Mouse (Mus musculus): Measurements from ENCODE around the gene Eng. TPM values are rescaled to one million over a fixed set of nuclear protein-coding genes. Genes with fewer than 3 reads are reported as not detected.

Gene Eng
- polyA plus RNA-seq, 1 experiment from 2014 or later: 25.7 TPM

- H3K4me2 ChIP-seq: peak overlapping the region; percentile 85
- H3K9ac ChIP-seq (replicated peaks): peak overlapping the region; percentile 87
- ATAC-seq (ENCODE audit: insufficient number of reproducible peaks, insufficient read depth, low FRiP score, low TSS enrichment, low read depth): peak; percentile 68
- peak overlapping the region; percentile 81 for H3K4me3 ChIP-seq (replicated peaks)
- 4% methylated on average over 34 of the region's 34 CpGs for WGBS
- peaks cover 4% of the 10 kb centered on the region for H3K36me3 ChIP-seq
- H3K9me3 ChIP-seq: no peaks in the 10 kb centered on the region
- peaks cover 47% of the 10 kb centered on the region for H3K4me1 ChIP-seq (replicated peaks)
- no peaks in the 10 kb centered on the region for H3K27me3 ChIP-seq
- peak overlapping the region; percentile 80 for H3K27ac ChIP-seq
Measured at GRCm38 (mm10) chr2:32607262-32607947, 39.0 kb upstream of the Eng start.

DNA sequence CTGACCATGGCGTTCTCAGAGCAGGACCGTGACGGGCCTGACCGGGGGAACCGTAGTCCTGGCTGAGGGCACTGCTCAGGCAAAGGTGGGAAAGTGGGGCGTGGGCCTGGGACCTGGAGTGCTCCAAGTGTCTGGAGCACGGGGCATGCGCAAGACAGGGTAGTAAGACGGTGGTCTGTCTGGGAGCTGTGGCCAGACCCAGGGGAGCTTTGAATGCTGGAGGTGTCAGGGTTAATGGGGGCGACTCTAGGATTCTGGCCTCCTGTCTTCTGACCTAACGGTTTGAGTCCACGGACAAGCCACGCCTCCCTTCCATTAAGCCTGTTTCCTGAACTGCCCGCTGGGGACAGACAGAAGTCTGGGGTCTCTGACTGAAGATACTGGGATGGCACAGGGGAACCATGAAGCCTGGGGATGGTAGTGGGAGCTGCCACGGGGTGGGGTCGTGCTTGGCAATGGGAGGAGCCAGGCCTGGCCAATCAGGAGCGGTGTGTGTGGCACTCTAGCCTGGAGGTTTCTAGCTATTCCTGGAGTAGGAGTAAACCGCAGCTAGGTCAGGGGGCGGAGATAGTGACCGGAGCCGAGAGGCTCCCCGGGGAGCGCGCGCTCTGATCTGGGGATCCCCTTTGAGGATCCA, 38.1 kb upstream of the Eng start:
- peak overlapping the region; percentile 81 for H3K4me3 ChIP-seq (replicated peaks)
- peak overlapping the region; percentile 67 for H3K27ac ChIP-seq
- no peaks in the 10 kb centered on the region for H3K9me3 ChIP-seq
- H3K36me3 ChIP-seq: peaks cover 12% of the 10 kb centered on the region
- peaks cover 43% of the 10 kb centered on the region for H3K4me1 ChIP-seq (replicated peaks)
- H3K27me3 ChIP-seq: no peaks in the 10 kb centered on the region
- peak overlapping the region; percentile 27 for H3K9ac ChIP-seq (replicated peaks)
- H3K4me2 ChIP-seq: peak overlapping the region; percentile 85
- 4% methylated on average over 25 of the region's 25 CpGs for WGBS
- ATAC-seq (ENCODE audit: insufficient number of reproducible peaks, insufficient read depth, low FRiP score, low TSS enrichment, low read depth): 0 out of 2 replicates have a peak, but pooled peaks have one; percentile 49

GRCm38 (mm10) chr2:32608778-32609435, 37.5 kb upstream of the Eng start:
- 35% methylated on average over 18 of the region's 18 CpGs for WGBS
- H3K4me1 ChIP-seq (replicated peaks): peaks cover 43% of the 10 kb centered on the region
- H3K4me3 ChIP-seq (replicated peaks): peak overlapping the region; percentile 81
- H3K27me3 ChIP-seq: no peaks in the 10 kb centered on the region
- H3K36me3 ChIP-seq: peaks cover 16% of the 10 kb centered on the region
- no peaks in the 10 kb centered on the region for H3K9me3 ChIP-seq
- ATAC-seq (ENCODE audit: insufficient number of reproducible peaks, insufficient read depth, low FRiP score, low TSS enrichment, low read depth): no peak
- H3K27ac ChIP-seq: peak overlapping the region; percentile 67; the same call in 1 of the 2 replicates
- H3K4me2 ChIP-seq: peak overlapping the region; percentile 85
- peak overlapping the region; percentile 27; the same call in 1 of the 2 replicates for H3K9ac ChIP-seq (replicated peaks)

GRCm38 (mm10) chr2:32610610-32611229, 35.7 kb upstream of the Eng start:
- H3K27me3 ChIP-seq: no peaks in the 10 kb centered on the region
- no peaks in the 10 kb centered on the region for H3K9me3 ChIP-seq
- H3K4me2 ChIP-seq: peak overlapping the region; percentile 49
- H3K36me3 ChIP-seq: peaks cover 32% of the 10 kb centered on the region
- peaks cover 43% of the 10 kb centered on the region for H3K4me1 ChIP-seq (replicated peaks)
- WGBS: 18% methylated on average over 23 of the region's 23 CpGs
- peak overlapping the region; percentile 34 for H3K4me3 ChIP-seq (replicated peaks)
- H3K27ac ChIP-seq: peak overlapping the region; percentile 43; the same call in 1 of the 2 replicates
- ATAC-seq (ENCODE audit: insufficient number of reproducible peaks, insufficient read depth, low FRiP score, low TSS enrichment, low read depth): no peak
- H3K9ac ChIP-seq (replicated peaks): 0 out of 2 replicates have a peak overlapping the region, but pooled peaks have one; percentile 8

DNA sequence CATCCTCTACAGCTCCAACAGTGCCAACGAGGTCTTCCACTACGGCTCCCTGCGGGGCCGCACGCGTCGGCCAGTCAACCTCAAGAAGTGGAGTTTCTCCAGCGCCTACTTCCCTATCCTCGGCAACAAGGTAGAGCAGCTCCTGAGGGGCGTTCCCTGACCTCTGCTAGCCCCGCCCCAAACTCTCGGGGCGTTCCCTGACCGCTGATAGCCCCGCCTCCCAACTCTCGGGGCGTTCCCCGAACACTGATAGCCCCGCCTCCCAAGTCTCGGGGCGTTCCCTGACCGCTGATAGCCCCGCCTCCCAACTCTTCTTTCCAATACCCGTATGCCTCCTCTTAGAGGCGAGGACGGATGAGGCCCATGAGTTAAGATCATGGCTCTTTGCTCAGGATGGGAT, 34.1 kb upstream of the Eng start:
- H3K4me1 ChIP-seq (replicated peaks): peaks cover 43% of the 10 kb centered on the region
- 70% methylated on average over 26 of the region's 26 CpGs for WGBS
- no peak overlapping the region for H3K9ac ChIP-seq (replicated peaks)
- no peak for ATAC-seq (ENCODE audit: insufficient number of reproducible peaks, insufficient read depth, low FRiP score, low TSS enrichment, low read depth)
- H3K27ac ChIP-seq: no peak overlapping the region
- no peaks in the 10 kb centered on the region for H3K9me3 ChIP-seq
- H3K4me3 ChIP-seq (replicated peaks): no peak overlapping the region
- no peak overlapping the region for H3K4me2 ChIP-seq
- peaks cover 44% of the 10 kb centered on the region for H3K36me3 ChIP-seq
- H3K27me3 ChIP-seq: no peaks in the 10 kb centered on the region

DNA sequence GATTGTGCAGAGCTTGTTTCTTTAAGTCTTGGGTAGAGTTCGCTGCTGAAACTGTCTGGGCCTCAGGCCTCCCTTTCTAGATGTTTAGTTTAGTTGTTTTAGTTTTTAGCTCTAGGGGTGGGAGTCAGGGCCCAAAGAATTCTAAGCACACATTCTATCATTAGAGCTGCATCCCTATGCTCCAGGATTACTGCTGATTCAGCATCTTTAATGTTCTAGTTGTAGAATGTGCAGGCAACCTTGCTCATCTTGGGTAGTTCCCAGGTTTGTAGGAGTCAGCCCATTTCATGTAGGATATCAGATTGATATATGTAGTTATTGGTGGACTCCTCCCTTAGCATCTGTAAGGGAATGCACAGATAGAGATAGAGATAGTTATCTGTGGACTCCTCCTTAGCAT, 29.3 kb upstream of the Eng start:
- no peak overlapping the region for H3K9ac ChIP-seq (replicated peaks)
- 91% methylated on average over 1 of the region's 1 CpGs for WGBS
- no peak for ATAC-seq (ENCODE audit: insufficient number of reproducible peaks, insufficient read depth, low FRiP score, low TSS enrichment, low read depth)
- H3K4me2 ChIP-seq: no peak overlapping the region
- no peak overlapping the region for H3K27ac ChIP-seq
- no peaks in the 10 kb centered on the region for H3K27me3 ChIP-seq
- H3K36me3 ChIP-seq: peaks cover 63% of the 10 kb centered on the region
- H3K4me1 ChIP-seq (replicated peaks): peaks cover 42% of the 10 kb centered on the region
- no peaks in the 10 kb centered on the region; the same call in 1 of the 2 replicates for H3K9me3 ChIP-seq
- no peak overlapping the region for H3K4me3 ChIP-seq (replicated peaks)

- Histone ChIP-seq H3K9ac (replicated peaks) (no peak overlapping the region), H3K4me2 (no peak overlapping the region), H3K9me3 (no peaks in the 10 kb centered on the region; the same call in 1 of the 2 replicates), H3K36me3 (peaks cover 58% of the 10 kb centered on the region), H3K4me1 (replicated peaks) (peaks cover 44% of the 10 kb centered on the region), H3K27me3 (no peaks in the 10 kb centered on the region), H3K27ac (no peak overlapping the region), H3K4me3 (replicated peaks) (no peak overlapping the region)
- ATAC-seq (ENCODE audit: insufficient number of reproducible peaks, insufficient read depth, low FRiP score, low TSS enrichment, low read depth): no peak
- WGBS: 94% methylated on average over 4 of the region's 4 CpGs
Measured at GRCm38 (mm10) chr2:32617601-32618000, 28.8 kb upstream of the Eng start.

GRCm38 (mm10) chr2:32618051-32618450, 28.3 kb upstream of the Eng start:
- H3K27me3 ChIP-seq: no peaks in the 10 kb centered on the region
- 75% methylated on average over 9 of the region's 9 CpGs for WGBS
- peaks cover 54% of the 10 kb centered on the region for H3K36me3 ChIP-seq

GRCm38 (mm10) chr2:32620682-32621516, 25.5 kb upstream of the Eng start:
- H3K9ac ChIP-seq (replicated peaks): no peak overlapping the region; the same call in 1 of the 2 replicates
- ATAC-seq (ENCODE audit: insufficient number of reproducible peaks, insufficient read depth, low FRiP score, low TSS enrichment, low read depth): peak; percentile 64
- peak overlapping the region; percentile 38 for H3K4me2 ChIP-seq
- peak overlapping the region; percentile 95 for H3K27ac ChIP-seq
- H3K4me3 ChIP-seq (replicated peaks): no peak overlapping the region
- H3K4me1 ChIP-seq (replicated peaks): peaks cover 65% of the 10 kb centered on the region
- H3K36me3 ChIP-seq: peaks cover 31% of the 10 kb centered on the region
- H3K27me3 ChIP-seq: no peaks in the 10 kb centered on the region
- H3K9me3 ChIP-seq: no peaks in the 10 kb centered on the region; the same call in 1 of the 2 replicates
- WGBS: 19% methylated on average over 4 of the region's 4 CpGs

More at GRCm38 (mm10) chr2:32618051-32618450, 28.3 kb upstream of the Eng start:
- H3K4me1 ChIP-seq (replicated peaks): peaks cover 44% of the 10 kb centered on the region
- H3K4me3 ChIP-seq (replicated peaks): no peak overlapping the region
- H3K9ac ChIP-seq (replicated peaks): no peak overlapping the region
- H3K27ac ChIP-seq: no peak overlapping the region
- no peak for ATAC-seq (ENCODE audit: insufficient number of reproducible peaks, insufficient read depth, low FRiP score, low TSS enrichment, low read depth)
- no peaks in the 10 kb centered on the region; the same call in 1 of the 2 replicates for H3K9me3 ChIP-seq
- H3K4me2 ChIP-seq: no peak overlapping the region

- peaks cover 71% of the 10 kb centered on the region for H3K4me1 ChIP-seq (replicated peaks)
- peaks cover 27% of the 10 kb centered on the region for H3K36me3 ChIP-seq
- H3K4me2 ChIP-seq: peak within 1 kb of the TSS; percentile 38
- H3K27ac ChIP-seq: peak within 1 kb of the TSS; percentile 95
- H3K27me3 ChIP-seq: no peaks in the 10 kb centered on the region
- WGBS: 31% methylated on average over 7 of the region's 7 CpGs
- no peaks in the 10 kb centered on the region; the same call in 1 of the 2 replicates for H3K9me3 ChIP-seq
- no peak within 1 kb of the TSS; the same call in 1 of the 2 replicates for H3K9ac ChIP-seq (replicated peaks)
- no peak for ATAC-seq (ENCODE audit: insufficient number of reproducible peaks, insufficient read depth, low FRiP score, low TSS enrichment, low read depth)
- H3K4me3 ChIP-seq (replicated peaks): no peak within 1 kb of the TSS
Measured at GRCm38 (mm10) chr2:32621517-32621859, 24.9 kb upstream of the Eng start, which contains the start of gene Ak1. Gene Ak1, plus strand, starts transcription at chr2:32621758.
